Mouse (Mus musculus): ENCODE data around the gene Olfr658.

Gene Olfr658

DNA sequence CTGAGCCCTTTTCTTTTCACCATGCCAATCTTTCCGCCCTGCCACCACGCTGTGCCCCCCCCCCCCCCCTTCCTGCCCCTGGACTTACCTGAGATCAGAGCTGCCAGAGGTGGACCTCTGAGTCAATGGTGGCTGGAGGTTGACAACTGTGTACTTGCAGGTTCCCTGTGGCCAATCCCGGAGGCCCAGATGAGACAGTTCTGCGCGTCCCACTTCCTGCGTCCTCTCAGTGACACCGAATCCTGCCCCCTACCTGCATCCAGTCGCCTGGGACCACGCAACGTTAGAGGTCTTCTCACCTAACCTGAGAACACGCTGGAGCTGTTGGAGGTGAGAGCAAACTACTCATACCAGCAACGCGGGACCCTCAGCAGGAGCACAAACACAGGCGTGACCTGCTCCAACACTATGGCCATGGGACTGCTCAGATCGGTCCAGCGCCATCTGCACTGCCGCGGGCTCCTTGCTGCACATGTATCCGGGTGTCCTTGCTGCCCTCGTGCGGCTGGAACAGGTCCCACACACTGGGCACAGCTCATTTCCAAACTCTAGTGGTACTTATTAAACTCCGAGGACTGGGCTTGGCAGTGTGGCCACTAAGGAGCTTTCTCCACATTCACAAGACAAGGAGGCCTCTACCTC lies at the start of gene Olfr658:
Gene Olfr658 (minus strand): TSS at position 465 of the 642 bp plus-strand sequence.
- DNase-seq (ENCODE audit: low read depth, low spot score) = no peak

DNA sequence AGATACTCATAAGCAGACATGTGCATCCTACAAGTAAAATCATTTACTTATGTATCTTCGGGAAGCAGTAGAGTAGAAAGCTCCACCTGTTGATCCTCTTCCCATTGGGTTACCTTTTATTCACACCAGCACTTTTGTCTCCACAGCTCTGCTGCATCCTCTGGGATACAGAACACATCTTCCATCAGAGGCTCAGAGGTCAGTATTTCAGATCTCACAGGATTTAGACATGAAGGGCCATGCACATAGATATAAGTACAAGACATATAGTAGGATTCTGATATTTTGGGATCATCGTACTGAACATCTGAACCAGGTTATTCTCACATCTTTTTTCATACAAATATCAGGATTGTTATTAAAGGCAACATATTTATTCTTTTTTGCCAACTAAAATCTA lies 39.1 kb upstream of the Olfr658 start, which contains the start of gene Olfr661:
Gene Olfr661 (plus strand): TSS at position 301 of the 400 bp plus-strand sequence.
- DNase-seq (ENCODE audit: low read depth, low spot score) = no peak

DNA sequence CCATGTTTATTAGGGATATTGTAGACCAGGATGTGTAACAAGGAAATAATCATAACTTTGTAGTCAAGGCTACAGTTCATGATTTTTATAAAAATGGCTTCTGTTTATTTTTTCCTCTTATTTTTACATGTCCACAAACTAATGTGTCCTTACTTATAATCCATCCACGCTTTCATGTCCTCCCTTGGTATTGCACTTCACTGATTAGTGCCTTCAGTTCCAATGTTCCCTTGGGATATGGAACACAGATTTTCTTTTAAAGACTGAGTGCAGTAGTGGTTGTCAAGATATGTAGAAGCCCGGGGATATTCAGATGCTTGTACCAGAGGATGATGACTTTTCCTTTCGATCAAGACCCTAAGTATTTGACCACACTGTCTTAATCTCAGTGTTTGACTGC lies 19.3 kb upstream of the Olfr658 start, which contains the start of gene Olfr659:
Gene Olfr659 (plus strand): TSS at position 301 of the 400 bp plus-strand sequence.
- DNase-seq (ENCODE audit: low read depth, low spot score) = no peak

DNA sequence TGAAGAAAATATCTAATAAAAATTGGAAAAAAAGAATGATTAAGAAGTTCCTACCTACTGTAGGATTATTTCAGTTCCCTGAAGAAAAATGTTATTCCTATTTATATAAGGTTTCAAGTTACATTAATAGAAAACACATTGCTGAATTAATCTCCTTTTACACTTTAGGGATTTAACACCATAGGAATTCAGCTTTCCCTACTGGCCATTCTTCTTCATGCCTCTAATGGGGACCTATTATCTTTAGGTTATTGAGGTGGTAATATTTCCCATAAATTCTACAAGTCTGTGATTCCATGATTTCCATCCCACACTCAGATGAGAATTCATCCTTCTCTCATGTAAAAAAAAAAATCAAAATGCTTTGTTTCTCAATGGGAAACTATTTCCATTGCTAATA lies 22.6 kb downstream of the Olfr658 start, which contains the start of gene Olfr657:
Gene Olfr657 (plus strand): TSS at position 301 of the 400 bp plus-strand sequence.
- DNase-seq (ENCODE audit: low read depth, low spot score) = no peak

DNA sequence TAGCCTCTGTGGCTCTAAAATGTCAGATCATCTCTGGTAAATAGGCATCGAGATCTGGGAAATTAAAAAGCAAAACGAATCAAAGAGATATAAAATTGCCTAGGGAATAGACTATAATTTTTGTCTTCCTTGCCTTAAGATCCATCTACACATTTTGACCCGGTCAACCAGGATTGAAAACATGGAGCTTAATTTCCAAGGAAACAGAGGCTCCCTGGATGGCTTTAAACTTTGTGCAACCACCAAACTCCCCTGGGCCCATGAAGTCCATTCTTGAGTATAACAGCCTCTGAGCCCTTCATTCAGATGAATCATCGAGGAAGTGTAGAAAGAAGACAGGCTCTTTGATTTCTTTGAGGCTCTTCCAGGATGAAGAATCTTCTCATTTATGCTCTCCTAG lies 33.5 kb downstream of the Olfr658 start, which contains the start of gene Olfr656:
Gene Olfr656 (plus strand): TSS at position 301 of the 400 bp plus-strand sequence.
- no peak for DNase-seq (ENCODE audit: low read depth, low spot score)

DNA sequence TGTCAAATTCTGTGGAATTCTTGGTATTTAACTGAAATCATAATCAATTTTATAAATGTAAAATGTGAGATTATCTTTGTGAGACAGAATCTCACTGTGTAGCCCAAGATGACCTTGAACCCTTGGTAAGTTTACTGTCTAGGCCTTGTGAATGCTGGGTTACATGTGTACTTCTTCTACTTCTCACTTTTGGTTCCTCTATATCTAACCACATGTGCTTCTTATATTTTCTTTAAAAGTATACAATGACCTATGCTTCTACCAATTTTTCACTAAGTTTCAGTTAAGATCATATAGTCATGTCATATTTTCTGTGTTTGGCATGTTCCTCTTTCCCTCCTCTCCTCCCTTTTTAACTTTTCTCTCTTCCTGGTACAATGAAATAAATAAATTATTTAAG lies 42.4 kb downstream of the Olfr658 start:
- DNase-seq (ENCODE audit: low read depth, low spot score) = no peak

DNA sequence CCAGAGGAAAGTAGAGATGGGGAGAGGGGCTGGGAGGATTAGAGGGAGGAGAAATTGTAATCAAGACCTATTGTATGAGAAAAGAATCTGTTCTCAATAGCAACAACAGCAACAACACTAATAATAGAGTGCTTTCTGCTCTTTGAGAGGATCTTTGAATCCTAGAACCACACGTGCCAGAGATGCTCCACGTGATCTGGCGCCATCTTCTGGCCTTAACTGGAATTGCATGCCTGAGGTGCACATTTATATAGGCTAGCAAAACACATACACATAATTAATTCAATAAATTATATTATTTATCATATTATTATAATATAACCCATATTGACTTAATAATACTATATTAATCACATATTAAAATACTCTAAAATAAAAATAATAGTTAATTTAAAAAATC lies 43.9 kb downstream of the Olfr658 start:
- no peak for DNase-seq (ENCODE audit: low read depth, low spot score)

DNA sequence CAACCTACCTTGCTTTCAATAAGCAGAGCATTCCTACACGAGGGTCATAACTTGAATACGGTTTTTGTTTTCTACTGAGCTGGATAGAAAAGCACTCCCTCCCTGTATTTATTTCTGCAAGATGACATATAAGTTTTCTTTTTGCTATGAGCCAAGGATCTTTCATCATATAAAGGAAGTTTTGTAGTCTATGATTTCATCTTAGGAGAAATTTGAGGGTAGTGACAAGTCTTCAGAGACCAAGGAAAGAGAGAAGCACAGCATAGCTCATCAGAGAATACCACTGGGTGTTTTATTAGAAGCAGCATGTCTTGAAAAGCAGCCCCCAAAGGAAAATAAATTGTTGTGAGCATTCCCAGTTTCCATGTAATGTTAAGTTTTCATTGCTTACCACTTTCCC lies 45.4 kb downstream of the Olfr658 start, which contains the start of gene Olfr655:
Gene Olfr655 (minus strand): TSS at position 101 of the 400 bp plus-strand sequence.
- DNase-seq (ENCODE audit: low read depth, low spot score) = no peak

All from telencephalon, adult 2 months (tissue).